Mouse (Mus musculus) olfactory bulb, adult 2 months (tissue): Measurements from ENCODE around the gene Cpne8.

Source experiments
- CTCF ChIP-seq: fragments of 200-500 bp; IDR thresholded peaks from 2 replicates; pipeline ENCODE4 v1.5.1; 2012; ENCODE audit warnings: low read depth, mild to moderate bottlenecking, low read length, moderate library complexity; ENCODE audit not compliant: insufficient read depth
- POLR2A ChIP-seq: fragments of 200-500 bp; IDR thresholded peaks from 2 replicates; pipeline ENCODE4 v1.6.1; 2012; ENCODE audit warnings: mild to moderate bottlenecking, low read depth, low read length, moderate library complexity; ENCODE audit not compliant: insufficient read depth

DNA sequence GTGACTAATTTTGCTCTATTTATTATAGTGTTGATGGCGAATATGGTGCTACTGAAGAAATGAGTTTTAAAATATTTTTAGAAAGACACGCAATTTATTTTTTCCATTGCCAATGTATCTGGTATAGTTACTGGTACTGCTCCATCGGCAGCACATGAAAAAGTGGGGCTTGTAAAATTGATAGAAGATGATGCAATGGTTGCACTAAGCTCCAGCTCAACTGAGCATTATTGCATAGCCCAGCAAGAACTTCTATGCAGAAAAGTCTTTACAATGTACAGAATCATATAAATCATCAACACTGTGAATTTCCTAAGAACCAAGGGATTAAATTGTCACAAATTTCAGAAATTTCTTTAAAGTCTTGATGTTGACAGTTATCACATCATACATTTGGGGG lies 101.8 kb downstream of the Cpne8 start:
- TF ChIP-seq CTCF (no peak), POLR2A (no peak)
